Mouse (Mus musculus): ENCODE measurements at regions not wholly inside any gene's neighbourhood (a gene's known extent, or its start where the extent isn't known, plus 50 kb on each side); places are given as distances from the start of the nearest gene placed in this dataset.

GRCm38 (mm10) chr16:71952879-71953406 is 355.2 kb upstream of the Robo1 start:
- DNase-seq (ENCODE audit: low read depth, low spot score): no peak

GRCm38 (mm10) chr16:71963579-71963978 is 344.5 kb upstream of the Robo1 start:
- DNase-seq (ENCODE audit: low read depth, low spot score): peak; percentile 16

- peak; percentile 12 for DNase-seq (ENCODE audit: low read depth, low spot score)
Measured at GRCm38 (mm10) chr16:71973811-71974210, 334.3 kb upstream of the Robo1 start.

DNA sequence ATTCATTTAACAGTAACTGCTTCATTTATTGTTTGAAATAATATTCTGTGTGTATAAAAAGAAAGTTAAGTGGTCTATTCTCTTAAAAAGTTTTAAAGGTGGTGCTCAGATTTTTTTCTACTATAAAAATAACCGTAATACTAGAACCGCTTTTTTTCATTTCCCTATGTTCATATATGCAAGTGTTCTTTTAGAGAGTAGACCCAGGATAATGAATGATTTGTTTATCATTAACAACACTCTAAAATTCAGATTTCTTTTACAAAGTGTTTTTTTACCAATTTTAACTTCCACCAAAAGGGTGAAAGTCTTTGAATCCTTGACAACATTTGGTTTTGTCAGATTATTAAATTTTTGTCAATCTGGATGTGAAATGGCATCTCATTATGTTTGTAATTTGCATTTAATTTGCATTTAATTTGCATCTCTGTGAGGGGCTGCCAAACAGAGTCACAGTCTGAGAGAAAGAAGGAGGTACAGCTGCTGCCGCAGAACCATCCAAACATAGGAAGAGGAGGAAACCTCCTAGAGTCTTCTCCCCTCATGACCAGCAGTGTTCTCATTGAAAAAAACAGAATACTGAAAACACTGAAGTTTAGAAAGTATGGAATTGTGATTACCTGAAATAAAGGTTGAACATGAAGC is 310.4 kb upstream of the Robo1 start:
- no peak for DNase-seq (ENCODE audit: low read depth, low spot score)

GRCm38 (mm10) chr16:72027404-72028215 is 280.5 kb upstream of the Robo1 start:
- no peak for DNase-seq (ENCODE audit: low read depth, low spot score)

DNA sequence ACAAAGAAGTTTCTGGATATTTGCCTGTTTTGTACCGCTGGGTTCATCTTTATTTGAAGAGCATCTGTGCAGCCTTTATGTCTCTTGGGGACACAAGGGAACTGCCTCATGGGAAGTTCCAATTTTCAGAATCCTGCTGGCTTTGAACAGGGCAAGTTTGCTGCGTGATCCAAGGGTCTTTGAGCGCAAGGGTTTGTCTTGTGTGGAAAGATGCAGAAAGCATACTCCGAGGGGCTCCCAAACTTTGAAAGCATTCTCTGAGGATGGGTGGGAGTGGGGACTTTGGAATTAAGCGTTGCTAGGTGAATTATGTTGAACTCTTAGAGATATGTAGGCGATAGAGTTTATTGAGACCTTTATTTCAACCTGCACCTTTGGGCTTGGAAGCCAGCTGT is 279.9 kb upstream of the Robo1 start:
- no peak for DNase-seq (ENCODE audit: low read depth, low spot score)

DNA sequence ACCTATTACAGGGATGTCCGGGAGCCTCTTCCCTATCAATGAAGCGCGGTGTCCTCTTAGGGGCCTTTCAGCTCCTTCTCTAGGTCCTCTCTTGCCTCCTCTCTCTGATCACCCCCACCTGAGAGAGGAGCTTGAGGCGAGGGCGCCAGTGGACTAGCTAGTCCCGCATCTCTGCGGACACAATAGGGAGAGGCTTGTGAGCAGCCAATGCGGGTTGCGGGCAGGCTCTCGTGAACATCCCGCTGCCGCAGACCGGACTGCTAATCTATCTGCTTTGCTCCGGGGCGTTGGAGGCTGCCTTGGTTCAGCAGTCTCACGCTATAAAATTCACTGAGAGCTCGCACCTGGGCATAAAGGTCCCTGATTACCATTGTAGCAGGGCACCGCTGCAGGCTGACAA is 279.3 kb upstream of the Robo1 start:
- no peak for DNase-seq (ENCODE audit: low read depth, low spot score)

DNA sequence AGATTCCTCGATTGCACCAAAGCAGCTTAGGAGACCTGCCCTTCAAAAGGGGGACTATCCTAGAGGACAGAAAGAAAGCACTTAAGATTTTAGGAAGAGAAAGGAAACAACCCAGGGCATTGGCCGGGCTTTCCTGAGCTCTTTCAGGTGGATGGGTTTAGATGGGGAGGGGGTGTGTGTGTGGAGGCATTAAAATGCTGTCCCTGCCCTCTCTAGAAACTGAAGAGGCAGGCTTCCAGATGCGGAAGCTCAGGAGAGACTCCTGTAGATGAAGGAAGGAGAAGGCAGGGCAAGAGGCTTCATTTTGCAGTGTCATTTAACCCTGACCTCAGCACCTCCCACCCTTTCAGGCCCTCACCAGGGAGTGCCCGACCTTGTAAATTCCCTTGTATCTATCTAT is 278.8 kb upstream of the Robo1 start:
- DNase-seq (ENCODE audit: low read depth, low spot score): no peak

DNA sequence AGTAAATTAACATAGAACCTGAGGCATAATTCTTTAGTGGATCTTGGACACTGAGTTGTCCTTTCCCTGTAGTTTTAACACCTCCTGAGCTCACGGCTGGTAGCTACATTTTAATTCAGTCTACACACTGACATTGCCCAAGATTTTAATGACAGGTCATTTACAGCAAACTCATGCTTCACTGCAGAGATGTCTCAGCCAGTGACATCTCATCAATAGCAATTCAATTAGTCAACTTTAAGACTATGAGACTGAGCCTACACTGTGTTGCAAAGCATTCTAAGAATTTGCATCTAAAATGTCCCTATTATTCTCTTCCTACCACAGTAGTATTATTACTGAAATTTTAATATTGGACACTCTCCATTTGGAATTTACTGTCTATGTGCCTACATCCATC is 239.9 kb upstream of the Robo1 start:
- no peak for DNase-seq (ENCODE audit: low read depth, low spot score)

DNA sequence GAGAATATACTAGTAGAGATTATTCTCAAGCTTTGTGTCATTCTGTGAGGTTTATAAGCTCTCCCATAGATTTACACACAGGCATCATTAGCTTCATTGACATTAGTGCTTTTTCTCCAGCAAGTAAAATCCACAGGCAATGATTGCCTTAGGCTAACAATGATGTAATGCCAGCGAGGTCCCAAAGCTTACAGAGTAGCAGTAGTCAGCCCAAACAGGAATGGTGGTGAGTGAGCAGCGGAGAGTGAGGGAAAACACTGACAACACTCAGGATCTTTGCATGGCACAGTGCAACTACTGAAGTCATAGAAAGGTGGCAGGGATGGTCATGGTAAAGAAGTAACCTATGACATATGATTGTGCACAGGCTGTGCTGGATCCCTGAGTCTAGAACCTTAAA is 238.5 kb upstream of the Robo1 start:
- DNase-seq (ENCODE audit: low read depth, low spot score): no peak

DNA sequence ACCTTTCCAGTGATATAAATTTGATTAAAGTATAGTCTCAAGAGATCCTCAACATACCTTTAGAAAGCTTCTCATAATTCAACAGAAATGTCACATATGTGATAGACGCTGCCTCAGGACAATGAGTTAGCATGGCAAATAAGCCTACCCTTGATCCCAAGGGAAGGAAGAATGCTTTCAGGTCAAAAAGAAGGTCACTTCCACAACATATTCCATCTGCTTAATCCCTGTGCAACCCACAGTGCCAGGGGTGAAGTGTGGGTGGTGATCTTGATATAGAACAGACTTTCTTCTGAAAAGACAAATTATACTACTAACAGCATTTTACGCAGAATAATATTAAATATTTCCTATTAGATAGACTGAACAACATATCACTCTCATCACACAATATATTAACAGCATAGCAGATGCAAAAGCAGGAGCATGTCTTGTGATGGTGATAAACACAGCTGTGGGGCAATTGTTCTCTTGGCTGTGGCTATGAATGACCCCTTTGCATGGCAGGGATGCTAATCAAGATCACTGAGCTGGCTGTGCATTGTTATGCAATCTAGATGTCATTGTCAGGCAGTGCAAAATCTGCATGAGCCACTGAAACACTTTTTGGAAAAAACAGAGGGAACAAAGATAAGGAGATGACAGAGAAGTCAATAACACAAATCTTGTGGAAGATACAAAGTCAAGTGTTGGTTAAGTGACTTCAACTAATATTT is 236.2 kb upstream of the Robo1 start:
- no peak for DNase-seq (ENCODE audit: low read depth, low spot score)

- DNase-seq (ENCODE audit: low read depth, low spot score): no peak
Measured at GRCm38 (mm10) chr16:72085181-72085580, 222.9 kb upstream of the Robo1 start.

DNA sequence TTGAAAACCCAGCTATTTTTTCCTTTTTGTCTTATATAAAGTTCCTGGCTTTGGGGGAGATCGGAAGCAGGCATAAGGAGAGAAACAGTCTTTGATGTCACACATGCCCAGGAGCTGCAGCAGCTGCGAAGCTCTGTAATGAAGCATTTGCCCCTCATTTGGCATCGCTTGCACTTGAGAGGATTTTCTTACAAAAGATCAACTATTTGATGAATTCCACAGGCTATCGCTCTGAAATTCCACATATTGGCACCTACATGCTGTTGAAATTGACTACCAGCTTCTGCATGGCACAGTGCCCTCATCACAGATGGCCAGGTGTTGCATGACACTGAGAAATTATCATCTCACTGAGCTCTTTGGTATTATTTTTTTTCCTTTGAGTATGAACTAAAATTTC is 220.1 kb upstream of the Robo1 start:
- DNase-seq (ENCODE audit: low read depth, low spot score): no peak

GRCm38 (mm10) chr16:72088916-72089315 is 219.2 kb upstream of the Robo1 start:
- no peak for DNase-seq (ENCODE audit: low read depth, low spot score)

All from 3T3-L1 (cell line).